Mouse (Mus musculus) splenic B cell, adult 2 months (primary cell): ENCODE results near the gene Ypel2.

ENCODE experiments used
- DNase-seq: peaks from one replicate; pipeline ENCODE4 v3.0.0-alpha.2; 2011; ENCODE audit warnings: low read depth, low spot score
- H3K27me3 ChIP-seq: 2 replicates; pipeline ENCODE4 v1.6.1; 2012; ENCODE audit warnings: mild to moderate bottlenecking, low read length, moderate library complexity, mixed read lengths; ENCODE audit not compliant: control insufficient read depth, poor library complexity, insufficient read depth, severe bottlenecking
- H3K36me3 ChIP-seq: 2 replicates; pipeline ENCODE4 v1.6.1; 2012; ENCODE audit warnings: mild to moderate bottlenecking, low read length, moderate library complexity, mixed read lengths; ENCODE audit not compliant: control insufficient read depth, poor library complexity, insufficient read depth, severe bottlenecking

The Ypel2 gene

DNA sequence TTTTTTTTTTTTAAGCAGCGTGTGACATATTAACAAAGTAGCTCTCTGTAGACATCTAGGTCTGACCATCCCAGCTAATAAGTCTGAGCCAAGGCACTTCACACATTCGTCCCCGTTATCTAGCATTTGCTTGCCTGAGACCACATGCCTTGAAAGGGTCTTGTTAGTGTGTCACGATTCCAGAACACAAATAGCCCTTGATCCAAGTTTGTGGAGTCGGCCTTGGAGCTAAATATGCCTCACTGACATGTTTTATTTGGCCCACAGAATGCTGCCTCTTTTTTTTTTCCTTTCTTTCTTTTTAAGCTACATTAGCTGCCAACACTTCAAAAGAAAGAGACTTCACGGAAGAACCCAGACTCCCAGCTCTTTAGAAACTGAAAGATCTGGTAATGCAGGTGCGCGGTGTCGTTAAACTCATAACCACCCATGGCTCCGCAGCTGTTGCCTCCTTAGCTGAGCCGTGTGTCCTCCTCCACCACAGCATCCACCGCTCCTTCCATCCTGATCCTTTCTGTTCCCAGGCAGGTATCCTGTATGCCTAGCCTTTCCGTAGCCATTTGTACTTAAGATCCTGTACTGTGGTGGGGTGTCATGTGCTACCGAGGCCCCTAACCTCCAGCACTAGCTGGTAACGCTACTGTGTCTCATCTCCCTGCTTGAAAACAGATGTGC lies 100.4 kb downstream of the Ypel2 start:
- peak; percentile 45 for DNase-seq
- H3K27me3 ChIP-seq = no peaks in the 10 kb centered on the region
- no peaks in the 10 kb centered on the region for H3K36me3 ChIP-seq
